Mouse (Mus musculus): ENCODE measurements at regions not wholly inside any gene's neighbourhood (a gene's known extent, or its start where the extent isn't known, plus 50 kb on each side); places are given as distances from the start of the nearest gene placed in this dataset.

DNA sequence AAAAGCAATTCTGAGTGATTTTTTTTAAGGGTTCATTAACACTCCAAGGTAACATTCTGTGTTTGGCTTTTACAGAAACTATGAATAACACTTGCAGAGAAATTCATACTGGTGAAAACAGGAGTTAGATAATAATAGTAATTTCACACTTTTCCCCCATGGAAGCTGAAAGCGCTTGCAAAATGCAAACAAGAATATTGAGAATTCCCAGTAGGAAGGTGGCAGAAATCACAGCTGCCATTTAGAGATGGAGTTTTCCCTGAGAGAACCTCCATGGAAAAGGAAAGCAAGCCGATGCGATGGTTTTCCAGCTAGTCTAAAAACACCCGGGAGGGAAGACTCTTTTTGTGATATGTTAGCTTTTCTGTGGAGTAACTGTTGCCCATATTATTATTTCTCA, 174.1 kb upstream of the App start:
- in situ Hi-C loops (cut with MboI, MseI) = no loop called here

DNA sequence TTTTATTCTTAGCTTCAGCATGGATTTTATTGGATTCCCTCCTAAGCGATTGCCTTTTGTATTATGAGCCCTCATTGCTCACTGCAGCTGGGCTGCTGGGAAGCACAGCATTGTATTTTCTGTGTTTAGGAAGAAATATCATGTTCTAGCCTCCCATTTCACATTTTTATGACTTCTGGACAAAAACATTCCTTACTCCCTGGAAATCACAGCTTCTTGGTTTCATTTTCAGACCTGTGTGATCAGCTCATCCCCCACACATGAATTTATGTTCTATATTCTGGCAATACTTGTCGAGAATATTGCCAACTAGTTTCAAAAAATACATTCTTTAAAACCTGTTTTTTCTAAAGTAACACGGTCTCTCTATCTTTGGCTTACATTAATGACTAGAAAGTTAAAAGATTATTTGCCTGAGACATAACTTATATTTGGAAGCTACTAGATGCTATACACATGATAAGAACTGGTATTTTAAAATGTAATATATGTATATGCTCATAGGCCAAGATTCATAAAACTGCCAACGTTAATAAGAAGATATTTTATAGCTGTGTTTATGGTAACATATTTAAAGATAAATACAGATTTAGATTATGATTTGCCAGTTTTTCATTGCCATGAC, 163.0 kb upstream of the App start:
- in situ Hi-C loops (cut with MboI, MseI) = no loop called here

DNA sequence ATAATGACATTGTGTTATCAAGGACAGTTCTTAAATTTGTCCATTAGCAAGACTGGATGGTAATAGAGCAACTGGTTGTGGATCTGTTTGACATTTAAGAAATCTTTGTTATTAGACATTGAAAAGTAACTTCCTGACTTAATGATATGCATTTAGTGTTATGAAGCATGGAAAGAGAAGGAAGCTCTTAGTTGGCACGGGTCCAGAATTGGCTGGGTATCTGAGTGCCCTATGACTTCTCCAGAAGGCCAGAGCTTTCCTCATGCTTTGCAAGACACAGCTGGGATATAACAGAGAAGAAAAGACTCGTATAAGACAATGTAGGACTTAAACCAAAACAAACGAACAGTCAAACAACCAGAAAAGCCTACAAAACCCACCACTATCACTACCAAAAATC, 160.0 kb upstream of the App start:
- in situ Hi-C loops (cut with MboI, MseI) = no loop called here

DNA sequence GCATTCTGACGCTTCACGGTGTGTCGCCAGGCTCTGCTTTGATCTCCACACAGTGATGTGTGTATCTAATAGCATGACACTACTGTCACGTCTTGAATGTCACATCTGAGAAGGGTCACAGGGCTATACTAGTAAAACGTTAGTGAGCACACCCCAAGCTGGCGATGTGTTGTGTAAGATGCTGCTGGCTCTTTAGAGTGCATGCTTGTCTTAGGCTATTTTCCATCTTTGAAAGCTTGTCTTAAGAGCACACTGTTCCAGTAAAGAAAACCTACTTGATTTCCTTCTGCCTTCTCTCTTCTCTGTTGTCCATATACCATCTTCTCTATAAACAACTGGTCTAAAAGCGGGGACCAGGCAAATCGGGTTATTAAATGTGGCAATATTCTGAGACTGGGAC, 138.5 kb upstream of the App start:
- in situ Hi-C loops (cut with MboI, MseI) = no loop called here

DNA sequence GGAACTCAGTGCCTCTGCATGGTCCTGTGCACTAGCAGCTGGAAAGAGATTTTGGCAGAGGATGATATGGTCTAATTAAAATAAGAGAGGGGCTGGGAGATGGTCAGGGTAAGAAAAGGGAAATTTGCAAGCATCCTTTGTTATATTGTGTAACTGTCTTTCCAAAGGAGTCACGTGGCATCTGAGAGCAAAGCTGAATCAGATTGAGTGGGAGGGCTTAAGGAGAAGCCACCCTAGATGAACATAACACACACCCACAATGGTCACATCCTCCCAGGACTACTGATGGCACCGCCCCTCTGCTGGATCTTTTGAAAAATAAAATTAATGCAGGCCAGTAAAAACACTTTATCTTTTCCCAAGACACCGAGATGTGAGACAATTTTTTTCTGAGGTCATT, 135.9 kb upstream of the App start:
- in situ Hi-C loops (cut with MboI, MseI) = no loop called here

DNA sequence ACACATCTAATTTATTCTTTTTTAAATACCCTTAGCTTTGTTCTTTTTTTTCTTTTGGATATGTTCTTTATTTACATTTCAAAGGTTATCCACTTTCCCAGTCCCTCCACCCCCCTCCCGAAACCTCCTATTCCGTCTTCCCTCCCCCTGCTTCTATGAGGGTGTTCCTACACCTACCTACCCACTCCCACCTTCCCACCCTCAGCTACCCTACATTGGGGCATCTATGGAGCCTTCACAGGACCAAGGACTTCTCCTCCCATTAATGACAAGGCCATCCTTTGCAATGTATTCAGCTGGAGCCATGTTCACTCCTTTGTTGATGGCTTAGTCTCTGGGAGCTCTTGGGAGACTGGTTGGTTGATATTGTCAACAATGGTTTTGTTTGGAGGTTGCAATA, 134.9 kb upstream of the App start:
- in situ Hi-C loops (cut with MboI, MseI) = no loop called here

DNA sequence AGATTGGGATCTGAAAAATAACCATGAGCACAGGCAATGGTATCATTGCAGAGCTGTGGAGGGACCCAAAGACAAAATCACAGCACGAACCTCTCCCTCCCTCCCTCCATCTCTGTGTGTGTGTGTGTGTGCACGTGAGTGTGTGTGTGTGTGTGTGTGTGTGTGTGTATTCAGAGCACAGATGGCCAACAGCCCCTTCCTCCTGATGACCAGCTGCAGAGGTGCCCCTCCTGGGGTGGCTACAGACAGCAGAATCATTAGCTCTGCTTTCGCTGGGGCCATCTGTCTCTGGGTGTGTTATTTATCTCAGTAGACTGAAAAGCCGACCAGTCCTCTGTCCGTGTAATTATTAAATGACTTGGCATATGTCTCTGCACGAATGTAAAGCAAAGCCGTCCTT, 134.4 kb upstream of the App start:
- in situ Hi-C loops (cut with MboI, MseI) = no loop called here

DNA sequence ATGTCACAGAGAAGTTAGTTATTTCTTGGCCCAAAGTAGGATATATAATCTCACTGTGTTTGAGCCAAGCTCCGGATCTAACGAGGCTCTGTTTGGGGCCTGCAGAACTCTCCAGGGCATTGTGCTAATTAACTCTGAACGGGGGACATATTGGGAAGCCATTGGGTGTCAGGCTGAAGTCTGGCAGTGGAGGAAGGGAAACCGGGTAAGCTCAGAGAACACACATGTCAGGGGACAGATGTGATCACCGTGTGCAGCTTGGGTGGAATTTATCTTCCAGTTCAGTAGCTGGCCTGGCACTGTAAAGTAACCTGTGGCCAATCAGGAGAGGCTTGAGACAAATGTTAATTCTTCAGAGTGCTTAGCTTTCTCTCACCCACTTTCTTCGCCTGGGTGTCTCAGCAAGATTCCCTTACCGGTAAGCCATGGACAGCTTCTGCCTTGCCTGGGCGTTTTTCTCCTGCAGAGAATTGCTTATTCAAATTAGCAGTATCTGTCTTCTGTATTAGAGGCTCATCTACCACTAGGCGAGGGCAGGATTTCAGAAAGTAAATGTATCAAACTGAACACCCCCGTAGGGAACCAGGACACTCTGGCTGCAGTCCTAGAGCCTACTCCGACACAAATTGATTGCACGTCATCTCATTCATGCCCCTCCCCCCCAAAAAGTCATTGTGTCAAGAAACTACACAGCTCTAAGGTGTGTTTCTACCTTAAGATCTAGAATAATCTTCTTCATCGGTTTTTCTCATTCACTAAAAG, 126.7 kb upstream of the App start:
- in situ Hi-C loops (cut with MboI, MseI) = no loop called here

DNA sequence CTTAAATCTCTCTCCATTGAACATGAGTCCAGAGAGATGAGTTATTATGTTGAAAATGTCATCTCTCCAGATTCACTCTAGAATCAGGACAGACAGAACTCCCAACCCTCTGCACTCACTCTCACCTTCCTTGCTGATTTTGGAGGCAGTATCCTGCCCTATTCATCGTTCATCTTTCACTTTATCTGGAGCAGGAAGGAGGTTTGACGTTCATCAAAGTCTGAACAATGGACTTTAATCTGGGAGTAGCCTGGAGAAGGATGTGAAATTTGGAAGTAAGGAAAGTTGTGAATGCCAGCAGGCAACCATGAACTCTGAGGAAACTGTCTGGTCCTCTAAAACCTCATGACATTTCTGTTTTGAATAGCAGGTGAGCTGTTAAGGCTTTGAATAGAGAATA, 125.0 kb upstream of the App start:
- in situ Hi-C loops (cut with MboI, MseI) = no loop called here

DNA sequence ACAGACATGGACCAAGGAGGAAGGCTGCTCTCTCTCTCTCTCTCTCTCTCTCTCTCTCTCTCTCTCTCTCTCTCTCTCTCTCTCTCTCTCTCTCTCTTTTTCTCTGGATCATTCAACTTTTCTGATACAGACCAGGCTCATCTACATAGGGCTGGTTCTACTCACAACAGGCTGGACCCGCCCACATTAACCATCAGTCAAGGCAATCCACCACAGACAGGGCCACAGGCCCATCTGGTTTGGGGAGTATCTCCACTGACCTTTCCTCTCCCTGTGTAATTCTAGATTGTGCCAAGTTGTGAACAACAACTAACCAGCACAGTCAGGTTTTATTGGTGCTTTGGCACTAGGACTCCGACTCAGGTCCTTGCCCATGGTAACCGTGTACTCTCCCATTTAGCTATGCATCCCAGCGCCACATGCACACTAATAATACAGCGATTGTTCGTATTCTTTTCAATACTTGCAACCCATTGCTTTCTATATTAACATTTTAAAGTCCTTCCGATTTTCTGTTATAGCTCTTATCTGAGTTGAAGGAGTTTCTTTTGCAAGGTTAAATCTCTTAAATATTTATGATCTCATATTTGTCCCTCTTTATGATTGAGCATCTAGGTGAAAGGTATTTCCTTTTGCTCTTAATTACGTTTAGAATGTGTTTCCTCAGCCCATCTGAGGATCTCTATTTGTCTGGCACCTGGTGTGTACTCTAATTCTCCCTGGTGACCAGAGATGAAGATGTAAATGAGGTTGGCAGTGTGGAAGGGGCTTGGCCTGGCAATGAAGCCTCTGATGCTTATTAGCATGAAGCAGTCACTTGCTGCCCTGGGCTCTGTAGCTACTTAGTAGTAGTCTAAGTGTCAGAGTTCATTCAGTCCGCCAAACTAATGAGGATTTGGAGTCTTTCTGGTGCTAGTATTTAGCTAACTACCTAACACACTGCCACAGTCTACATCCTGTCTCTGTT, 117.7 kb upstream of the App start:
- in situ Hi-C loops (cut with MboI, MseI) = no loop called here

DNA sequence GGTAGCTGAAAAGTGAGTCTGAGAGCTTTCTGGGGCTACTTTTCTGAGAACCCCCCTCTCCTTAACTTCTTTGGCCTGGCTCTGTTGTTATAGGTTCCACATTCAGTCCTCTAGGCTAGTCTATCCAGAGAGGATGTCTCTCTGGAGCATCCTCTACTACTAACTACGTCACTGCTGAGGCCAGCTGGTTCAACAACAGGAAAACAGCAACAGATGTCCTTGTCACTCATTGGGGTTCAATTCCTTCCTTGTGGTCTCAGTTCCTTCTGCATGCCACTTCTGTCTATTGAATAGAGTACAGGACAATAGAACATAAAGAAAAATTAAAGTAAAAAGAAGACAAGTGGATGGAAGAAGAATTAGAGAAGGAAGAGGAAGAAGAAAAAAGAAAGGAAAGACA, 104.3 kb upstream of the App start:
- in situ Hi-C loops (cut with MboI, MseI) = no loop called here

DNA sequence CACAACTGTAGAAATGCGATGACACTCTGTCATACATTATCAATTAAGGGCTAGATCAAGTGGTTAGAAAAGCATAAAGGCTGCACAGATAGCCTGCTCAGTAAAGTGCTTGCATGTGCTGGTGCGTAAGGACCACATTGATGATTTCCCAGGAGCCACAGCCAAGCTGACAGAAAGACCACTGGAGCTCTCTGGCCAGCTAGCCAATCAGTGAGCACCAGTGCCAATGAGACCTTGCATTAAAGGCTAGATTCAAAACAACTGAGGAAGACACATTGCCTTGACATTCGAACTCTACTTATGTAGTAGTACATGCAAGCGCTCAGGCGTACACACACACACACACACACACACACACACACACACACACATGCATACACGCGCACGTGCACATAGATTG, 96.1 kb upstream of the App start:
- in situ Hi-C loops (cut with MboI, MseI) = no loop called here

DNA sequence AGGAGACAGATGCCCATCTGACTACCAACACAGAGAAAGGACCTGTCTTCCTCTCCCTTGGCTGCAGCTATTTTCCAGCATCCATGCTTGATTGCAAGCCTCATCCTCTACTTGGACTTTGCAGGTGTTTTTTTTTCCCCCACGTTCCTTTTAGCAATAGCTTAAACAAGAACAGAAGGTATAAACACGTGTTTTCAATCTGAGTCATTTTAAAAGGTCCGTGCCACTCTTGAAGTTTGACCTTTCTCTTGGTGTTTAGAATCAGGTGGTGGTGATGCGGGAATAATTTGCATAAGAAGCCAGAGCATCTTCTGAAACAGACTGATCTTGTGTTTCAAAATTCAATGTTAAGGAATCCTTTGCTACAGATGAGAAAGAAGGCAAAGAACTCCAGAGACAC, 86.3 kb upstream of the App start:
- in situ Hi-C loops (cut with MboI, MseI) = no loop called here

DNA sequence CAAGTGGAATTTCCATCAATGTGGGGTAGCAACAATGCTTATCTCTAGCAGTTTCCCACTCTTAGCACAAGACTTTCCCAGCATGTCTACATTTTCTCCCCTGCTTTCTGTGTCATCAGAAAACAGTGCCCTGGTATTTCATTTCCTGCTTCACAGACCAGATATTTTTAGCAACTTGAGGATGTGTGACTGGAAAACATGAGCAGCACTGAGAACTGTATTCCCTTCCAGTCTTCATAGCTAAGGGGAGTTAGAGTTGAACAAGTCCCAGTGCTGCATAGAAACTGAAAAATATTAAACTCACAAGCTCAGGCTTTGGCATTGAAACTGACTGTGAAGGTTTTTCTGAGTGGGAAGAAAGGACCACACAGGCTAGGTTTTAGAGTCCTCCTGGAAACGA, 73.7 kb upstream of the App start:
- in situ Hi-C loops (cut with MboI, MseI) = no loop called here

DNA sequence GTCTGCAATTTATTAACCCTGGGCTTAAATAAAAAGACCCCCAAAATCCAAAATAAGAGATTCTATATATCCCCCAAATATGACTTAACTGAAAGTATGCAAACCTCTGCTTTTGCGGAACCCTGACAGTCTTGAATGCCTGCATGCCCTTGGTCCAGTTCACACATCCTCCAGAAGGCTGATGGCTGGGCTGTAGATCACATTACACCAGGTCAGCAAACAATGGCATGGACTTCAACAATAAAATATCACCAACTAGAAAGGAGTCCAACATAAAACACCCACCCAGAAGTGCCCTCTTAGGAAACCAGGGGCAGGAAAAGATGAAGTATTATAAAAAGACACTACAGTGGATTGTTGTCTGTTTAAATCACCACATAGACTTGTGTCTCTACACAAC, 59.5 kb upstream of the App start:
- in situ Hi-C loops (cut with MboI, MseI) = no loop called here

DNA sequence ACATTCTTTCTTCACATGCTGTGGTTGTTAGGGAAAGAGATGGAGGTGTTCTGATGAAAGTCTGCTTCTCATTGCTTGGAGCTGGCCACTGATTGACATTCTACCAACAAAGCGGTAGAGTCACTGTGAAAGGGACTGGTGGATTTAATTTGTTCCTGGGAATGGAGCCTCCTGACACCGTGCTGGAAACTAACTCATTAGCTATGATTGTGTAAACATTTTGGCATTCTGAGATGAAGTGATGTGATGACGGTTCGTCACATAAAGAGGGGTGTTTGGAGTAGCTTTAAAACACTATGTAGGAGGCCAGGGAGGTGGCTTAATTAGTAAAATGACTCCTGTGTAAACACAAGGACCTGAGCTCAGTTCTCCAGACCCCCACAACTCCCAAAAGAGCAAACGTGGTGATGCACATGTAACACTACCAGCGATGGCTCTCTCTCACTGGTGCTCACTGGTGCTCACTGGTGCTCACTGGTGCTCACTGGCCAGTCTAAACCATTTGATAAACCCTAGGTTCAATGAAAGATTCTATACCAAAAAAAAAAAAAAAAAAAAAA, 58.4 kb upstream of the App start:
- in situ Hi-C loops (cut with MboI, MseI) = no loop called here

DNA sequence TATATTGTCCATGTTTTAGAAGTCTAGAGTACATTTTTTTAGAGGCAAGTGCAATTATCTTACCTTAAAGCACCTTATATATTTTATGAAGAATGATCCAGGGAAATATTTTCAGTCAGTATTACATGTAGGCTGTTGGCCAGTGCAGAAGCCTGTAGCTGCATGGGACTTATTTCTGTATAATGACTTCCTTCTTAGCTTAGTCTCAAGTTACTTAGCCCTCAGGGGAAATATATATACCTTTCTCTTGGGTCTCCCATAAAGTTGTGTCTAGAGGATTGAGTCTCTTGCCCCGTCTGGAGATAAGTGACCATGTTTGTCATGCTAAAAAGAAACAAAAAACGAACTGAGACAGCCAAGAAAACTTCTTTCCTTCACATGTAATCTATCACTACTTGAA, 57.8 kb upstream of the App start:
- in situ Hi-C loops (cut with MboI, MseI) = no loop called here

DNA sequence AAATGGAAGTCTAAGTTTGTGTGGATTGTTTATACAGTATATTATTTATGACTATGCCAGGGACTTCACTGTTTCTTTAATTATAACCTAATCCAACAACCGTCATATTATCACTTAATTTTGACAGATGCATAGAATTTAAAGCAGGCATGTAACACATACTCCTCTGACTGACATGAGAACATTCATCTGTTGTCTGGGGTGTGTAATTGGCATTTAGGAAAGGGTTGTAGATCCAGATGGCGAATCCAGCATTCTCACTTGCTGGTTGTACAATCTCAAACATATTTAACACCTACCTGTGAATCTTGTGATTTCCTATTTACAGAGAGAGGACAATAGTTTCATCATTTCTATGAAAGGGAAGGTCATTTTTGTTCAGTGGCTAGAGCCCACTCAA, 50.8 kb upstream of the App start:
- in situ Hi-C loops (cut with MboI, MseI) = loop anchor here (10.0 kb wide), 1 partner anchor 1410 kb away; no protein-coding TSS in a partner anchor

Data from T-helper 1 cell (primary cell).